9 mouse cellular contexts compared by ENCODE assay signal in the genomic region with DNA sequence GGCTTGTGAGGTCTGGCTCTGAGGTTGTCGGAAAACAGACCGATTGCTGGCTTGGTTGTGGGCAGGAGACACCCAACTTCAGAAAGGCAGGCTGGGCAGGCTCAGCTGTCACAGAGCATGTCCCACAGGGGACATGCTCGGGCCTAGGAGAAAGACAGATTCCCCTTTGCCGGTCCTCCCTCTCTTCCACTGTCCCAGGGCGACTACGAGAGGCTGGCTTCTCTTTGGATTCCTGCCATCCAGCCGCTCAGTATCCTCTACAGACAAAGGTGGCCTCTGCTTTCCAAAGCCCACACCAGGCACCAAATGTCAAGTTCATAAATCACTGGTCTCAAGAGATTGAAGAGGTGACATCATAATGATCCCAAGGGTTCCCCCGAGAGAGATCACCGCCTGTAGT. TPM values are rescaled to one million over a fixed set of nuclear protein-coding genes. Genes with fewer than 3 reads are reported as not detected.
DNase-seq lines count a peak whose midpoint lies in the region; ATAC-seq and TF ChIP-seq lines count a peak whose summit lies in the region.
"Had no signal": no experiment of that assay in that cellular context is flagged by ENCODE, and none has a peak within 500 bp of the region (broad histone marks: within the 10 kb centered on the region; RNA-seq: fewer than 3 reads in every experiment).

No protein-coding gene starts in this region.

- TF ChIP-seq CTCF in small intestine, adult 2 months (IDR thresholded peaks at IDR 0.05; ENCODE audit: extremely low read depth, insufficient read length, insufficient replicate concordance, low read depth, low read length) = no peak

- no peaks in the 10 kb centered on the region for H3K9me3 ChIP-seq in hindbrain, embryonic 14.5 days (ENCODE audit: control insufficient read depth, low read length)
- no peaks in the 10 kb centered on the region for H3K9me3 ChIP-seq in hindbrain, embryonic 11.5 days (ENCODE audit: control insufficient read depth, low read length)
- H3K9me3 ChIP-seq in midbrain, embryonic 15.5 days = no peaks in the 10 kb centered on the region
- H3K9me3 ChIP-seq in midbrain, embryonic 10.5 days (replicated peaks) = no peaks in the 10 kb centered on the region
- no peaks in the 10 kb centered on the region for H3K9me3 ChIP-seq in hindbrain, embryonic 16.5 days (ENCODE audit: control insufficient read depth, low read length)

- no peaks in the 10 kb centered on the region for H3K36me3 ChIP-seq in hindbrain, embryonic 14.5 days (replicated peaks; ENCODE audit: control insufficient read depth, insufficient read depth)
- no peaks in the 10 kb centered on the region for H3K36me3 ChIP-seq in hindbrain, embryonic 11.5 days (ENCODE audit: control insufficient read depth, insufficient read depth, low read length)
- no peaks in the 10 kb centered on the region for H3K36me3 ChIP-seq in midbrain, embryonic 15.5 days (replicated peaks)
- no peaks in the 10 kb centered on the region for H3K36me3 ChIP-seq in midbrain, embryonic 10.5 days
- H3K36me3 ChIP-seq in hindbrain, embryonic 16.5 days (ENCODE audit: control insufficient read depth, insufficient read depth, low read length) = no peaks in the 10 kb centered on the region
- H3K36me3 ChIP-seq in small intestine, adult 2 months (ENCODE audit: control insufficient read depth, insufficient read depth, low read length) = no peaks in the 10 kb centered on the region

- H3K4me2 ChIP-seq in hindbrain, embryonic 14.5 days (replicated peaks) = peak overlapping the region; percentile 95
- no peak overlapping the region for H3K4me2 ChIP-seq in hindbrain, embryonic 11.5 days (replicated peaks; ENCODE audit: low read depth, low read length)
- H3K4me2 ChIP-seq in midbrain, embryonic 15.5 days = peak overlapping the region; percentile 0; the same call in 1 of the 2 replicates
- H3K4me2 ChIP-seq in hindbrain, embryonic 16.5 days (ENCODE audit: low read length) = peak overlapping the region; percentile 96

- DNase-seq in hindbrain, embryonic 14.5 days (ENCODE audit: low spot score) = no peak
- no peak for DNase-seq in hindbrain, embryonic 11.5 days (ENCODE audit: low spot score)
- no peak for DNase-seq in midbrain, embryonic 10.5 days (ENCODE audit: low spot score)
- DNase-seq in spleen, adult 18-20 months = no peak
- DNase-seq: right cerebral cortex, postnatal 4 days had no signal

- H3K4me1 ChIP-seq in hindbrain, embryonic 14.5 days (replicated peaks; ENCODE audit: control insufficient read depth, insufficient read depth, low read length) = no peaks in the 10 kb centered on the region; the same call in 1 of the 2 replicates
- peaks cover 5% of the 10 kb centered on the region for H3K4me1 ChIP-seq in hindbrain, embryonic 11.5 days (replicated peaks; ENCODE audit: control insufficient read depth, insufficient read depth, low read length)
- H3K4me1 ChIP-seq in midbrain, embryonic 15.5 days = peaks cover 15% of the 10 kb centered on the region
- H3K4me1 ChIP-seq in midbrain, embryonic 10.5 days = peaks cover 22% of the 10 kb centered on the region
- H3K4me1 ChIP-seq in hindbrain, embryonic 16.5 days (ENCODE audit: control insufficient read depth, insufficient read depth, low read depth, low read length) = peaks cover 5% of the 10 kb centered on the region
- H3K4me1 ChIP-seq in small intestine, adult 2 months (ENCODE audit: control insufficient read depth, insufficient read depth, insufficient read length, low read length) = peaks cover 16% of the 10 kb centered on the region

- peaks cover 27% of the 10 kb centered on the region; the same call in 1 of the 2 replicates for H3K27me3 ChIP-seq in hindbrain, embryonic 14.5 days (ENCODE audit: control insufficient read depth, insufficient read depth, low read length)
- peaks cover 13% of the 10 kb centered on the region for H3K27me3 ChIP-seq in hindbrain, embryonic 11.5 days (ENCODE audit: control insufficient read depth, insufficient read depth, low read length)
- H3K27me3 ChIP-seq in midbrain, embryonic 15.5 days (replicated peaks) = peaks cover 14% of the 10 kb centered on the region
- peaks cover 53% of the 10 kb centered on the region for H3K27me3 ChIP-seq in midbrain, embryonic 10.5 days (ENCODE audit: low read depth, poor library complexity, severe bottlenecking)
- H3K27me3 ChIP-seq in hindbrain, embryonic 16.5 days (replicated peaks; ENCODE audit: control insufficient read depth, insufficient read depth, low read length) = peaks cover 4% of the 10 kb centered on the region
- H3K27me3 ChIP-seq in small intestine, adult 2 months (ENCODE audit: control insufficient read depth, insufficient read depth, low read length) = no peaks in the 10 kb centered on the region
- H3K27me3 ChIP-seq: Patski had no signal

- 60% methylated on average over 9 of the region's 9 CpGs for WGBS in hindbrain, embryonic 14.5 days
- WGBS in hindbrain, embryonic 11.5 days = 80% methylated on average over 8 of the region's 9 CpGs
- 72% methylated on average over 9 of the region's 9 CpGs for WGBS in midbrain, embryonic 15.5 days
- 90% methylated on average over 9 of the region's 9 CpGs for WGBS in midbrain, embryonic 10.5 days
- WGBS in hindbrain, embryonic 16.5 days = 66% methylated on average over 9 of the region's 9 CpGs
- 76% methylated on average over 9 of the region's 9 CpGs for WGBS in small intestine, adult 2 months

- TF ChIP-seq POLR2A in small intestine, adult 2 months (IDR thresholded peaks at IDR 0.05; ENCODE audit: low read depth, low read length) = no peak

- H3K4me3 ChIP-seq in hindbrain, embryonic 14.5 days (replicated peaks; ENCODE audit: low read length) = no peak overlapping the region
- no peak overlapping the region for H3K4me3 ChIP-seq in hindbrain, embryonic 11.5 days (ENCODE audit: low read depth, low read length)
- no peak overlapping the region for H3K4me3 ChIP-seq in midbrain, embryonic 15.5 days
- no peak overlapping the region for H3K4me3 ChIP-seq in midbrain, embryonic 10.5 days
- peak overlapping the region; percentile 3 for H3K4me3 ChIP-seq in hindbrain, embryonic 16.5 days (ENCODE audit: low read length)
- no peak overlapping the region for H3K4me3 ChIP-seq in small intestine, adult 2 months (ENCODE audit: low read depth, low read length)

- no peak overlapping the region for H3K9ac ChIP-seq in hindbrain, embryonic 14.5 days
- H3K9ac ChIP-seq in hindbrain, embryonic 11.5 days (ENCODE audit: low read depth, low read length) = no peak overlapping the region
- no peak overlapping the region for H3K9ac ChIP-seq in midbrain, embryonic 15.5 days
- no peak overlapping the region for H3K9ac ChIP-seq in hindbrain, embryonic 16.5 days (ENCODE audit: low read depth, low read length)

- ATAC-seq in hindbrain, embryonic 14.5 days (ENCODE audit: low FRiP score) = no peak
- no peak for ATAC-seq in hindbrain, embryonic 11.5 days (ENCODE audit: low FRiP score)
- no peak for ATAC-seq in midbrain, embryonic 15.5 days (replicated peaks)
- ATAC-seq in hindbrain, embryonic 16.5 days = no peak
- ATAC-seq: Patski had no signal

- H3K27ac ChIP-seq in hindbrain, embryonic 14.5 days = no peak overlapping the region
- no peak overlapping the region for H3K27ac ChIP-seq in hindbrain, embryonic 11.5 days (ENCODE audit: low read depth, low read length)
- H3K27ac ChIP-seq in midbrain, embryonic 15.5 days = no peak overlapping the region
- H3K27ac ChIP-seq in midbrain, embryonic 10.5 days (replicated peaks) = no peak overlapping the region
- no peak overlapping the region for H3K27ac ChIP-seq in hindbrain, embryonic 16.5 days (ENCODE audit: low read depth, low read length)
- peak overlapping the region; percentile 16; the same call in 1 of the 2 replicates for H3K27ac ChIP-seq in small intestine, adult 2 months (ENCODE audit: insufficient read depth, low read depth, low read length)

RNA-seq across cellular contexts. Expression of a gene that starts 2.6 kb away (rescaled TPM):
- polyA plus RNA-seq in hindbrain, embryonic 14.5 days (2014; fragmentation: Nextera tagmentation; extraction: Ambion mirVana) = 93.6 and 110 TPM in 2 replicates
- 42.6 and 45.9 TPM in 2 replicates for polyA plus RNA-seq in hindbrain, embryonic 11.5 days (2014; fragmentation: Nextera tagmentation; extraction: Ambion mirVana)
- 58.9 and 66.9 TPM in 2 replicates for polyA plus RNA-seq in midbrain, embryonic 15.5 days (2015; fragmentation: Nextera tagmentation; extraction: Ambion mirVana)
- 32.9 and 36.3 TPM in 2 replicates for polyA plus RNA-seq in midbrain, embryonic 10.5 days (2016; fragmentation: Nextera tagmentation; extraction: Ambion mirVana)
- 127 and 137 TPM in 2 replicates for polyA plus RNA-seq in hindbrain, embryonic 16.5 days (2015; fragmentation: Nextera tagmentation; extraction: Ambion mirVana)
- 46.5 and 53.3 TPM in 2 replicates for polyA plus RNA-seq in small intestine, adult 2 months (2012; rRNA removed)

RNA-seq across cellular contexts. Expression of a gene that starts 54.5 kb away (rescaled TPM):
- polyA plus RNA-seq in hindbrain, embryonic 14.5 days (2014; fragmentation: Nextera tagmentation; extraction: Ambion mirVana) = 13.1 and 14.2 TPM in 2 replicates
- 10.3 and 10.7 TPM in 2 replicates for polyA plus RNA-seq in hindbrain, embryonic 11.5 days (2014; fragmentation: Nextera tagmentation; extraction: Ambion mirVana)
- polyA plus RNA-seq in midbrain, embryonic 15.5 days (2015; fragmentation: Nextera tagmentation; extraction: Ambion mirVana) = 10.8 and 11.3 TPM in 2 replicates
- 5.8 and 10.1 TPM in 2 replicates for polyA plus RNA-seq in midbrain, embryonic 10.5 days (2016; fragmentation: Nextera tagmentation; extraction: Ambion mirVana)
- polyA plus RNA-seq in hindbrain, embryonic 16.5 days (2015; fragmentation: Nextera tagmentation; extraction: Ambion mirVana) = 9.7 and 12.9 TPM in 2 replicates
- 24.8 and 64.0 TPM in 2 replicates for polyA plus RNA-seq in small intestine, adult 2 months (2012; rRNA removed)
